Mouse (Mus musculus): ENCODE measurements at regions not wholly inside any gene's neighbourhood (a gene's known extent, or its start where the extent isn't known, plus 50 kb on each side); places are given as distances from the start of the nearest gene placed in this dataset.

DNA sequence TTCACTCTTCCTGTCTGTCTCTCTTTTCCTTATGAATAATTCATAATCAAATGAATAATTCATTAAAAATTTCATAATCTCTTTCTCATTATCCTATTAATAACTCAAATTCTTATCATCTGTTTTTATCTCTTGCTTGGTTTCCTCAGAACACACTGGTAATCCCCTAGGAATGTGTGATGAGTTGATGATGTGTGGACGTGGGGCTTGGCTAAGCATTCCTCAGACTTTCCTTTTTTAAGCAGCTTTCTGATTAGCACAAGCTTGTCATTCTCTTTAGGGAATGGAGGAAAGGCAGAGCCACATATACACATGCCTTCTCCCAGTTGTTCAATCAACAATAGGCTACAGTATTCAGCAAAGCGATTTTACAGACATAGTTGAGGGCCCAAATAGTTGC lies 365.9 kb upstream of the Thbs1 start:
- no peak overlapping the region for H3K27ac ChIP-seq (ENCODE audit: insufficient read depth, low read depth, low read length)
- no peaks in the 10 kb centered on the region for H3K27me3 ChIP-seq (replicated peaks; ENCODE audit: control insufficient read depth, insufficient read depth, low read length)
- H3K36me3 ChIP-seq (ENCODE audit: control insufficient read depth, insufficient read depth, low read length): no peaks in the 10 kb centered on the region
- no peaks in the 10 kb centered on the region for H3K4me1 ChIP-seq (ENCODE audit: control insufficient read depth, insufficient read depth, low read length)
- H3K4me3 ChIP-seq (ENCODE audit: insufficient read depth, low read depth, low read length): no peak overlapping the region
- DNase-seq: no peak
- TF ChIP-seq CTCF (conservative IDR thresholded peaks at IDR 0.05; ENCODE audit: insufficient read depth, insufficient read length, low read depth, low read length): no peak
- no peak for TF ChIP-seq POLR2A (IDR thresholded peaks at IDR 0.05; ENCODE audit: low read depth, low read length)
- 71% methylated on average over 2 of the region's 2 CpGs for WGBS

DNA sequence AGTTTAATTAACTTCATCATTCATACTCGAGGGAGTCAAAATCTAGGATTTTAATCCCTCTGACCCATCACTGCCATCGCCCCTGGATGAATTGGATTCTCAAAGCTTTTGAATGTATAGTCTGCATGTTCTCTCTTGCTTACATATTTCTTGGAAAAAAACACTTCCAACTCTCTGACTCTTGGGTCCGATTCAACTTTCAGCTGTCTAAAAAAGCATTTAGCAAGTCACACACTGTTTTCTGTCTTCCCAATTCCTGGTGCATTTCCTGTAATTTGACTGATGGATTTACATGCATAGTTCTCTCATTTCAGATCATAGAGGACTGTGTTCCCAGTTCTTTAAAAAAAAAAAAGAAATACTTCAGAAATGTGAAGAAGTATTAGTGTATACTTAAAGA lies 364.5 kb upstream of the Thbs1 start:
- no peak overlapping the region for H3K27ac ChIP-seq (ENCODE audit: insufficient read depth, low read depth, low read length)
- no peak for DNase-seq
- no peaks in the 10 kb centered on the region for H3K36me3 ChIP-seq (ENCODE audit: control insufficient read depth, insufficient read depth, low read length)
- H3K4me1 ChIP-seq (ENCODE audit: control insufficient read depth, insufficient read depth, low read length): no peaks in the 10 kb centered on the region
- no peaks in the 10 kb centered on the region for H3K27me3 ChIP-seq (replicated peaks; ENCODE audit: control insufficient read depth, insufficient read depth, low read length)
- 81% methylated on average over 3 of the region's 3 CpGs for WGBS
- no peak overlapping the region for H3K4me3 ChIP-seq (ENCODE audit: insufficient read depth, low read depth, low read length)
- no peak for TF ChIP-seq CTCF (conservative IDR thresholded peaks at IDR 0.05; ENCODE audit: insufficient read depth, insufficient read length, low read depth, low read length)
- no peak for TF ChIP-seq POLR2A (IDR thresholded peaks at IDR 0.05; ENCODE audit: low read depth, low read length)

DNA sequence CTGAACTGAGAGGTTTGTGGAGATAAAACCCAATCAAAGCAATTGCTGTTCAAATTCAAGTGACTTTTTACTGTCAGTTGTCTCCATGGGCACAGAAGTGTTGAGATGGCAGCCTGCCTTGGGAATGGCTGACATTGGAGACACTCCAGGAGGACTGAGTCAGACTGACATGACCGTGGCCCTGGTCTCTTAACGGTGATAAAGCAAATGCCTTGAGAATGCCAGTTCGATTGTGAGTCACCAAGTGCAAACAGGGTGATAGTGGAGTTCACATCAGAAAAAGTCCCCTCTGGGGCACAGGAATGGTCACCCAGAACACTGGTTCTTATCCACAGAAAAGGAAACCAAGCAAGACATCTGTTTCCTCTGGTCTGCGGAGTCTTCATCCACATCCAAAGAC lies 362.8 kb upstream of the Thbs1 start:
- no peaks in the 10 kb centered on the region for H3K27me3 ChIP-seq (replicated peaks; ENCODE audit: control insufficient read depth, insufficient read depth, low read length)
- no peak overlapping the region for H3K4me3 ChIP-seq (ENCODE audit: insufficient read depth, low read depth, low read length)
- no peak overlapping the region for H3K27ac ChIP-seq (ENCODE audit: insufficient read depth, low read depth, low read length)
- H3K36me3 ChIP-seq (ENCODE audit: control insufficient read depth, insufficient read depth, low read length): no peaks in the 10 kb centered on the region
- WGBS: 71% methylated on average over 4 of the region's 4 CpGs
- TF ChIP-seq CTCF (conservative IDR thresholded peaks at IDR 0.05; ENCODE audit: insufficient read depth, insufficient read length, low read depth, low read length) (no peak), POLR2A (IDR thresholded peaks at IDR 0.05; ENCODE audit: low read depth, low read length) (no peak)
- DNase-seq: no peak
- H3K4me1 ChIP-seq (ENCODE audit: control insufficient read depth, insufficient read depth, low read length): no peaks in the 10 kb centered on the region

DNA sequence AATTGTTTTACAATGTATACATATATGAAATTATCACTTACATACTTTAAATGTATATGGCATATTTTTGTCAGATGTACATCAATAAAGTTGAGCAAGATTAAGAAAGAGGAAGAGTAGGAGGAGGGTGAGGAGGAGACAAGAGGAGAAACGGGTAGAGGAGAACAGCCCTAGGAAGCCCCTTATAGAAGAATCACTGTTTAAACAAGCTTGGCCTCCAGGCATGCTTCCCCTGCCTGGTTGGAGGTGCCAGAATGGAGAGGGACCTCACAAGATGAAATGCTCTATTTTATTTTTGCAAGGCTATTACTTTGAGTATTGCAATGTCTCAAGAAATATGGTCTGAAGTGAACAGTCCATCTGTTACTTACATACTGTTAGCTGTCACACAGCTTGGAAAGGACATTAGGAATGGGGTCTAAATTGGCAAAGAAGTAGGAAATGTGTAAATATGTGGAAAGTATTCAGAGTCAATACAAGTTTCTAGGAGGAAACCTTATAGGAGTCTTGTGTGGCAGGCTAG lies 352.1 kb upstream of the Thbs1 start:
- WGBS: 67% methylated on average over 1 of the region's 1 CpGs
- no peak for DNase-seq
- H3K4me3 ChIP-seq (ENCODE audit: insufficient read depth, low read depth, low read length): no peak overlapping the region

DNA sequence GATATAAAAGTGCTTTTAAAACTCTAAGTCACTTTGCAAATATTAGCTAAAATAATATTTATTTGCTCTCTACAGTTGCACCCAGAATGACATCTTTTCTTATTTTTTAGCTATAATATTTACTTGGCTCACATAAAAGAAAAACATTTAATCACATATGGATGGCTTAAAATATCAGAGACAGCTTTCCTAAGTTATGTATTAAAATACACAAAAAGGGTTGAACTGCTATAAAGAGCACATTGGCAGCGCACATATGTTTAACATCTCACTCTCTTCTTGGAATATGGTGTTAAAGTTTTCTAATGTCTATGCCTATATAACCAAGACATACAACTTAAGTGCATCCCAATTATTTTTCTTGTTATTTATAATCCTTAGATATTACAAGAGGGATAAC lies 348.0 kb upstream of the Thbs1 start:
- H3K27me3 ChIP-seq (replicated peaks; ENCODE audit: control insufficient read depth, insufficient read depth, low read length): no peaks in the 10 kb centered on the region
- H3K4me1 ChIP-seq (ENCODE audit: control insufficient read depth, insufficient read depth, low read length): no peaks in the 10 kb centered on the region
- no peak overlapping the region for H3K4me3 ChIP-seq (ENCODE audit: insufficient read depth, low read depth, low read length)
- TF ChIP-seq POLR2A (IDR thresholded peaks at IDR 0.05; ENCODE audit: low read depth, low read length): no peak
- no peak for TF ChIP-seq CTCF (conservative IDR thresholded peaks at IDR 0.05; ENCODE audit: insufficient read depth, insufficient read length, low read depth, low read length)
- no peak for DNase-seq
- no peak overlapping the region for H3K27ac ChIP-seq (ENCODE audit: insufficient read depth, low read depth, low read length)
- H3K36me3 ChIP-seq (ENCODE audit: control insufficient read depth, insufficient read depth, low read length): no peaks in the 10 kb centered on the region
- 96% methylated on average over 1 of the region's 1 CpGs for WGBS

More for the DNA sequence above, 352.1 kb upstream of the Thbs1 start:
- no peak overlapping the region for H3K27ac ChIP-seq (ENCODE audit: insufficient read depth, low read depth, low read length)
- no peaks in the 10 kb centered on the region for H3K4me1 ChIP-seq (ENCODE audit: control insufficient read depth, insufficient read depth, low read length)
- TF ChIP-seq CTCF (conservative IDR thresholded peaks at IDR 0.05; ENCODE audit: insufficient read depth, insufficient read length, low read depth, low read length): no peak
- no peak for TF ChIP-seq POLR2A (IDR thresholded peaks at IDR 0.05; ENCODE audit: low read depth, low read length)
- H3K36me3 ChIP-seq (ENCODE audit: control insufficient read depth, insufficient read depth, low read length): no peaks in the 10 kb centered on the region
- H3K27me3 ChIP-seq (replicated peaks; ENCODE audit: control insufficient read depth, insufficient read depth, low read length): no peaks in the 10 kb centered on the region

DNA sequence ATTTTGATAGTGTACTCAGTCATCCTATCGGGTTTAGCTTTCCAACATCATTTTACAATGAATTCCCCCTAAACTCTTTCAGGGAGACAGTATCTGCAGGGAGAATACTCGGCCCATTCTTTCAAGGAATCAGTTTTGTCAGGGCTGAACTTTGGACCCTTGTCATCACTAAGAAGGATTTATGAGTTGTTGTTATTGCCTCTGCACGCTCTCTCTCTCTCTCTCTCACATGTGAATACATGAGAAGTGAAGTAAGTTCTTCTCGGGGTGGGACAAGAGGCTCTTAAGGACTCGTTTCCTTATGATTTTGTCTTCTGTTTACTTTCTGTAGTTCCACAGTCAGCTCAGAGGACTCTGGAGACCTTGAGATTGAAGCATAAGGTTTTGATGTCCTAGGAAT lies 346.1 kb upstream of the Thbs1 start:
- 72% methylated on average over 5 of the region's 5 CpGs for WGBS
- H3K27me3 ChIP-seq (replicated peaks; ENCODE audit: control insufficient read depth, insufficient read depth, low read length): no peaks in the 10 kb centered on the region
- H3K4me3 ChIP-seq (ENCODE audit: insufficient read depth, low read depth, low read length): no peak overlapping the region
- H3K36me3 ChIP-seq (ENCODE audit: control insufficient read depth, insufficient read depth, low read length): no peaks in the 10 kb centered on the region
- DNase-seq: no peak
- no peaks in the 10 kb centered on the region for H3K4me1 ChIP-seq (ENCODE audit: control insufficient read depth, insufficient read depth, low read length)
- no peak overlapping the region for H3K27ac ChIP-seq (ENCODE audit: insufficient read depth, low read depth, low read length)
- no peak for TF ChIP-seq CTCF (conservative IDR thresholded peaks at IDR 0.05; ENCODE audit: insufficient read depth, insufficient read length, low read depth, low read length)
- no peak for TF ChIP-seq POLR2A (IDR thresholded peaks at IDR 0.05; ENCODE audit: low read depth, low read length)

DNA sequence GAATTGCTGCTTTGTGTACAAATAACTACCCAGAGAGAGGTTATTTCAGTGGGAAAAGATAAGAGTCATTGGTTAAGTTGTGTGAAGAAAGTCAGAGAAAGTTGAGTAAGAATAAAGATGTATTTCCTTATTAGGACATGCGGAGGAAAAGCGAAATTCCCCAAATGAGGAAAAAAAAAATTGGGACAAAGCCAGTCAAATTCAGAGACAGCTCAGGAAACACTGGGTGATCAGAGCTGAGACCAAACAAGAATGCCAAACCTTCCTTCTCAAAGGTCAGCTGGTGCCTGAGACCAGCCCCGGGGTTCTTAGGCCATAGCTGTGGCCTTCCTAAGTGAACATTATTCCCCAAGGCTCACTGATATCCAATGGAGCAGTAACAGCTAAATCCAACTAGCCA lies 345.2 kb upstream of the Thbs1 start:
- no peak for TF ChIP-seq CTCF (conservative IDR thresholded peaks at IDR 0.05; ENCODE audit: insufficient read depth, insufficient read length, low read depth, low read length)

More for the DNA sequence above, 345.2 kb upstream of the Thbs1 start:
- Histone ChIP-seq H3K36me3 (ENCODE audit: control insufficient read depth, insufficient read depth, low read length) (no peaks in the 10 kb centered on the region), H3K4me1 (ENCODE audit: control insufficient read depth, insufficient read depth, low read length) (no peaks in the 10 kb centered on the region), H3K4me3 (ENCODE audit: insufficient read depth, low read depth, low read length) (no peak overlapping the region), H3K27me3 (replicated peaks; ENCODE audit: control insufficient read depth, insufficient read depth, low read length) (no peaks in the 10 kb centered on the region), H3K27ac (ENCODE audit: insufficient read depth, low read depth, low read length) (no peak overlapping the region)
- WGBS: 70% methylated on average over 3 of the region's 3 CpGs
- DNase-seq: no peak

Data from kidney, adult 2 months (tissue).